Mouse (Mus musculus) stomach, postnatal 0 days (tissue): ENCODE measurements at regions not wholly inside any gene's neighbourhood (a gene's known extent, or its start where the extent isn't known, plus 50 kb on each side); places are given as distances from the start of the nearest gene placed in this dataset.

ENCODE experiments used
- ATAC-seq: fragments of 200-750 bp; cut with Nextera tagmentation; 2 replicates; pipeline ENCODE4 v1.8.0; 2017; ENCODE audit not compliant: low FRiP score, low TSS enrichment
- DNase-seq: peaks from one replicate; pipeline ENCODE4 v3.0.0-alpha.2; 2016; ENCODE audit warnings: low spot score
- H3K27ac ChIP-seq: fragments of 300-500 bp; sonication (generic); replicated peaks from 2 replicates; pipeline ENCODE4 v1.5.1; 2014; ENCODE audit warnings: mild to moderate bottlenecking, control low read depth
- H3K27me3 ChIP-seq: fragments of 300-500 bp; sonication (generic); 2 replicates; pipeline ENCODE4 v1.6.1; 2014; ENCODE audit warnings: low read length; ENCODE audit not compliant: control insufficient read depth, insufficient read depth
- H3K36me3 ChIP-seq: fragments of 300-500 bp; sonication (generic); 2 replicates; pipeline ENCODE4 v1.6.1; 2014; ENCODE audit warnings: low read length, mixed read lengths; ENCODE audit not compliant: control insufficient read depth, insufficient read depth
- H3K4me1 ChIP-seq: fragments of 300-500 bp; sonication (generic); replicated peaks from 2 replicates; pipeline ENCODE4 v1.6.1; 2014; ENCODE audit warnings: antibody characterized with exemption; ENCODE audit not compliant: control insufficient read depth, insufficient read depth
- H3K4me2 ChIP-seq: fragments of 300-500 bp; sonication (generic); replicated peaks from 2 replicates; pipeline ENCODE4 v1.6.1; 2014; ENCODE audit warnings: low read depth, mild to moderate bottlenecking, control low read depth, moderate library complexity
- H3K4me3 ChIP-seq: fragments of 300-500 bp; sonication (generic); 2 replicates; pipeline ENCODE4 v1.5.1; 2014; ENCODE audit warnings: low read depth, low read length, control low read depth
- H3K9ac ChIP-seq: fragments of 300-500 bp; sonication (generic); 2 replicates; pipeline ENCODE4 v1.6.1; 2014; ENCODE audit warnings: mild to moderate bottlenecking, low read length, control low read depth, mixed read lengths
- H3K9me3 ChIP-seq: fragments of 300-500 bp; sonication (generic); 2 replicates; pipeline ENCODE4 v1.6.1; 2016; ENCODE audit warnings: low read length; ENCODE audit not compliant: control insufficient read depth
- CTCF ChIP-seq: IDR thresholded peaks from 2 replicates; pipeline ENCODE4 v1.5.1; 2016; ENCODE audit warnings: antibody characterized with exemption, low read depth, mild to moderate bottlenecking, moderate library complexity
- EP300 ChIP-seq: optimal IDR thresholded peaks from 2 replicates; pipeline ENCODE3; 2016; ENCODE audit warnings: antibody characterized with exemption
- WGBS: fragments of 180-500 bp; shearing (Covaris S2); extraction: QIAGEN DNeasy Blood & Tissue Kit; methylation state at CpG from one replicate; pipeline ENCODE4 v1.1.7; 2014; 5-methylcytosine and 5-hydroxymethylcytosine counted together

- TF ChIP-seq CTCF: no peak
- no peak for TF ChIP-seq EP300
- H3K27me3 ChIP-seq: no peaks in the 10 kb centered on the region
- H3K4me1 ChIP-seq: no peaks in the 10 kb centered on the region
- peak overlapping the region; percentile 49; the same call in 1 of the 2 replicates for H3K27ac ChIP-seq
- peak; percentile 77 for ATAC-seq
- 54% methylated on average over 7 of the region's 7 CpGs for WGBS
- no peak overlapping the region for H3K4me2 ChIP-seq
- no peak overlapping the region for H3K9ac ChIP-seq
- no peaks in the 10 kb centered on the region for H3K9me3 ChIP-seq
- no peak overlapping the region for H3K4me3 ChIP-seq
- DNase-seq: peak; percentile 31
- H3K36me3 ChIP-seq: no peaks in the 10 kb centered on the region
Observed at GRCm38 (mm10) chr14:9467690-9468458, 801.8 kb upstream of the 4930452B06Rik start.

DNA sequence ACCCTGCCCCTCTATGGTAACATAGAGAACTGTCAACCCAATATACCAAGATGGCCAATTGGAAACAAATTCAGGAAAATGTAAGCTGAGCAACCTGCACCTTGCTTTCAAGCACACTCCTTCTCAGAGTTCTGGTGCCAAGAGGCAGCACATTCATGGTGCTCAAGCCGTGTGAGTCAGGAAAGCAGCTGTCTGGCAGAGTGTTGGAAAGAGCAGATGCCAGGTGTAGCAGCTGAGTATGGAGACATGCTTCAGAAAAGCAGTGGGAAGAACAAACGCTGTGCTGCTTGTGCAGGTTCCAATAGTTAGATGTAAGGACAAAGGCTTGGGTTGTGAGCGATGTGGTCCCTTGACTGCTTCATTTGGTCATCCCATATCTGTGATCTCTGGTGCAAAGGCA lies 794.0 kb upstream of the 4930452B06Rik start:
- H3K36me3 ChIP-seq: no peaks in the 10 kb centered on the region
- ATAC-seq: no peak
- no peaks in the 10 kb centered on the region for H3K9me3 ChIP-seq
- no peak overlapping the region for H3K4me3 ChIP-seq
- no peak overlapping the region for H3K4me2 ChIP-seq
- no peaks in the 10 kb centered on the region for H3K4me1 ChIP-seq
- 82% methylated on average over 3 of the region's 3 CpGs for WGBS
- H3K27ac ChIP-seq: no peak overlapping the region
- H3K9ac ChIP-seq: no peak overlapping the region
- DNase-seq: no peak
- no peaks in the 10 kb centered on the region for H3K27me3 ChIP-seq
- no peak for TF ChIP-seq CTCF
- no peak for TF ChIP-seq EP300

GRCm38 (mm10) chr14:9458856-9459255 lies 792.8 kb upstream of the 4930452B06Rik start:
- no peak for ATAC-seq
- H3K9ac ChIP-seq: no peak overlapping the region
- H3K9me3 ChIP-seq: no peaks in the 10 kb centered on the region
- H3K27me3 ChIP-seq: no peaks in the 10 kb centered on the region
- no peak overlapping the region for H3K4me2 ChIP-seq
- TF ChIP-seq CTCF (no peak), EP300 (no peak)
- H3K27ac ChIP-seq: no peak overlapping the region
- WGBS: 57% methylated on average over 2 of the region's 2 CpGs
- DNase-seq: no peak
- no peak overlapping the region for H3K4me3 ChIP-seq
- H3K36me3 ChIP-seq: no peaks in the 10 kb centered on the region
- no peaks in the 10 kb centered on the region for H3K4me1 ChIP-seq

DNA sequence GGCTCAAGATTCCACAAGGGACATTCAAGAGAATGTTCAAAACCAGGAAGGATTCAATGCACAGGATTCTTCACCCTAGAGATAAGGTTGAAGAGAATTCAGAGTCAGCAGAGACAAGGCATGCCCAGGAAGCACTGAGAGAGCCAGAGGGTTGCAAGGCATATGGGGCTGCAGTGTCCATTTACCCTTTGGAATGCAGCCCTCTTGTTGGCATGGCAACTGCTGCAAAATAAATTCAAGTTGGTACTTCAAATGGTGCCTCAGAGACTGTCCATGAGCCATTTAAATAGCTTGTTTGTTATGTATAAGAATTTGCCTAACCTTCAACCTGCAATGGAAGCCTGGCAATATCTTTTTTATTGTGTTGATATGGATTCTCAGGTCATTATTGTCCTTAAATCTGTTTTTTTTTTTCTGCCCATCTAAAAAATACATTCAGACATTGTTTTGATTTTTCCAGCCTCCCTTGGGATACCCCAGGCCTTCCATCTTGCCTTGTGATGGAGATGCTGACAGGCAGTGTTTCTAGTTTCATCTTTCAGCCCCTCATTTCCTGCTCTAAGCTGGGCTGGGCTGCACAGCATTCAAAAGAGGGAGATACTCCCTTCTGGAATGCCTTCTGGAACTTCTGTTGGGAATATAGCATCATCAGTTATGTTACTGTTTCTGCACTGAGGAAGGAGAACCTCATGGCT lies 791.9 kb upstream of the 4930452B06Rik start:
- no peaks in the 10 kb centered on the region for H3K9me3 ChIP-seq
- H3K27me3 ChIP-seq: no peaks in the 10 kb centered on the region
- no peak for ATAC-seq
- TF ChIP-seq EP300 (no peak), CTCF (no peak)
- H3K9ac ChIP-seq: no peak overlapping the region
- H3K4me1 ChIP-seq: no peaks in the 10 kb centered on the region
- no peak overlapping the region for H3K4me3 ChIP-seq
- no peak for DNase-seq
- no peak overlapping the region for H3K4me2 ChIP-seq
- H3K36me3 ChIP-seq: no peaks in the 10 kb centered on the region
- no peak overlapping the region for H3K27ac ChIP-seq

DNA sequence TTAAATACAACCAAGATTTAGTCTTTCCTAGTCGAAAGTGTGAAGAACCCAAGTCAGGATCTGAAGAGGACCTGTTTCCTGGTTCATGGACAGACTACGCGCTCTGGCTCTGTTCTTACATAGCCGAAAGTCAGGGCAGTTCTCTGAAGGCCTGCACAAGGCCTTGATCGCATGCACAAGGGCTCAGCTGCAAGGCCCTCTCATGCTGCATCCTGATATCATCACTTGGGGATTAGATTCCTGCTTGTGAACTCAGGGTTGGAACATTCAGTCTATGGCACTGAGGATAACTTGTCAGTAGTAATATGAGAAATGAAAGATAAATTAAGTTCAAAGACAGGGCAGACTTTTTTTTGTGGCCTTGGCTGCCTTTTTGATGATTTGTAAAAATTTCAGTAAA lies 789.9 kb upstream of the 4930452B06Rik start:
- no peak for TF ChIP-seq EP300
- TF ChIP-seq CTCF: no peak
- DNase-seq (no peak), ATAC-seq (no peak)
- Histone ChIP-seq H3K4me2 (no peak overlapping the region), H3K4me1 (no peaks in the 10 kb centered on the region), H3K9ac (no peak overlapping the region), H3K9me3 (no peaks in the 10 kb centered on the region), H3K4me3 (no peak overlapping the region), H3K36me3 (no peaks in the 10 kb centered on the region), H3K27me3 (no peaks in the 10 kb centered on the region), H3K27ac (no peak overlapping the region)
- 90% methylated on average over 5 of the region's 5 CpGs for WGBS

DNA sequence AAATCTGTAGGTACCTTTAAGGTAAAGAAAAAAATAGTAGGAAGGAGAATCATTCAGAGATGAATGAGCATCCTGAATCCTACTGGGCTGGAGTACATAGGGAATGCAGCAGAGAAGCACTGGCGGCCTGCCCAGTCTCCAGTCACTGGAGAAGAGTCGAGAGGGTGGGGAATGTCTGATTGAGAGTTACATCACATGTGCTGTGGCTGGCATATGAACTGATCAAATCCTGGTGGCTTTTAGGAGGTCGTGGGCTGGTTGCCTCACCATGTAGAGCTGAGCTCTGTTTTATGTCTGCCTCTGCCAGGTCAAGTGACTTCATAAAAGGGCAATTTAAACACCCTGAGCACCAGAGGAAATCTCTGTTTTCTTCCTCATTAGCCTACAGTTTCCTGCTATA lies 783.9 kb upstream of the 4930452B06Rik start:
- no peak for DNase-seq
- ATAC-seq: no peak
- H3K9ac ChIP-seq: no peak overlapping the region
- H3K4me1 ChIP-seq: no peaks in the 10 kb centered on the region
- no peak overlapping the region for H3K27ac ChIP-seq
- 29% methylated on average over 3 of the region's 3 CpGs for WGBS
- no peaks in the 10 kb centered on the region for H3K36me3 ChIP-seq
- no peaks in the 10 kb centered on the region for H3K9me3 ChIP-seq
- H3K4me2 ChIP-seq: no peak overlapping the region
- H3K27me3 ChIP-seq: no peaks in the 10 kb centered on the region
- no peak for TF ChIP-seq EP300
- no peak for TF ChIP-seq CTCF
- no peak overlapping the region for H3K4me3 ChIP-seq
